Mouse (Mus musculus) layer of hippocampus, postnatal 36 days (tissue): ENCODE measurements around the gene Mrpl17. TPM values are rescaled to one million over a fixed set of nuclear protein-coding genes. Genes with fewer than 3 reads are reported as not detected.

ENCODE experiments used
- DNase-seq, 2 experiments: peaks; one replicate each; pipeline ENCODE4 v3.0.0; 2022
- total RNA-seq, 2 experiments: library from RNA; stranded (reverse); gene quantifications; 2 replicates each; pipeline ENCODE4 v1.2.3; 2021

Mrpl17 gene
- total RNA-seq, 2 experiments from 2014 or later, result 107 to 108 TPM

DNA sequence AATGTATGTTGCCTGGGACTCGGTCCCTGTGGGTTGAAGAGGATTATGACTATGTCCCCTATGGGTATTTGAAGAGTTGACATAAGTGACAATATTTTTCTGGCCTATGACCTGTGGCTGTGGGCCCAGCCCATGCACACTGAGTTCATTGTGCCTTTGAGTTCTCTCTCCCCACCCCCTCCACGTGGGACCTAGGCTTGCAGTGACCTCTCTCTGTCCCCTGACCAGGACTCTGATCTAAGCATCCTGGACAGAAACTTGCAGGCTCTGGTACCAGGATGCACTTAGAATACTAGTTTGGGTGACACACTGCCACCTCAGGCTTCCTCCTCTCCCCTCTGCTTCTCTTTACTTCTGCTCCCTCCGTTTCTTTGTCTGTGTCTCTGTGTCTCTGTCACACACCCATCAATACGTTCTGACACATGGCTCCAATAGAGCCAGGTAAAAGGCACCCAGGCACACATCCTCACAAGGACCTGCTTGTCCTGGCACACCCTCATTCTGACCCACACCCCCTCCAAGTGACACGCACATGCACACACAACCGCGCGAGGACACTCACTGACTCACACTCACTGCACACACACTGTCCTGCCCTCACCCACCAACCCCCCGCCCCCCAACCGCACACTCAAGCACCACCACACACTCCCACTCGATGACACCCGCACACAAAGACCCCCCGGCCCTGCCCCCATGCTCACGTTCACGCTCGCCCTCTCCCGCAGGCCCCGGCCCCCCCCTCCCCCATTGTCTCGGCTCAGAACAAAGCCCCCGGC is 24.2 kb downstream of the Mrpl17 start:
- DNase-seq, result no peak

DNA sequence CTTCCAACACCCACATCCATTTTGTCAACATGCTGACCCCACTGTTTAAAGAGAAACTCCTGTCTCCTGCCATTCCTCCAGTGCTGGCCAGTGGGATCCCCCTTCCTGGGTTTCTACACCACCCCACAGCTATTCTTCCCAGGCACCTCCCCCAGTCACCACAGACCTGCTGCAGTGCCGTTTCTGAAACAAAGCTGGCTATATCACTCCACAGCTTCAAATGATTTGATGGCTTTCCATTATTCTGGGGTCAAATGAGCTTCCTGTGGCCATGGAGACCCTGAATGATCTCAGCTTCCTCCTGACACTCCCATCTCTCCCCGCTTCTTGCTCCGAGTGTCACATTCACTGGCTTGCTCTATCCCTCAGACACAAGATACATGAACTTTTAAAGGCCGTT is 26.3 kb downstream of the Mrpl17 start:
- no peak for DNase-seq

DNA sequence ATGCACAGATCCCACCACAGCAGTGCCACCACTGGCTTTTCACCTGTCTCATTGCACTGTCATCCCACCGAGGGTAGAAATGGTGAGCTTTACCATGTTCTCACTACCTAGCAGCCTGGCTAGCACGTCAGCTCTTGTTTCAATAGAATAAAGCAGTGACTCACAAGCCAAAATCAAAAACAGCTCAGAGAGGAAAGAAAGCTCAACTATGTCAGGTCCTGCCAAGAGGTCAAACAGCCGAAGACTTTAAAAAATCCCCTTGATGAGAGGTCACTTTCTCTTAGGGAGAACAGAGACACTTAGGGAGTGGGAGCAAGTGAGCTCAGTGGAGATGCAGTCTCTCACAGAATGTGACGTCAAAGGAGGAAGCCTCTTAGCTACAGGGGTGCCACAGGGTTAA is 27.0 kb downstream of the Mrpl17 start:
- DNase-seq, result no peak

DNA sequence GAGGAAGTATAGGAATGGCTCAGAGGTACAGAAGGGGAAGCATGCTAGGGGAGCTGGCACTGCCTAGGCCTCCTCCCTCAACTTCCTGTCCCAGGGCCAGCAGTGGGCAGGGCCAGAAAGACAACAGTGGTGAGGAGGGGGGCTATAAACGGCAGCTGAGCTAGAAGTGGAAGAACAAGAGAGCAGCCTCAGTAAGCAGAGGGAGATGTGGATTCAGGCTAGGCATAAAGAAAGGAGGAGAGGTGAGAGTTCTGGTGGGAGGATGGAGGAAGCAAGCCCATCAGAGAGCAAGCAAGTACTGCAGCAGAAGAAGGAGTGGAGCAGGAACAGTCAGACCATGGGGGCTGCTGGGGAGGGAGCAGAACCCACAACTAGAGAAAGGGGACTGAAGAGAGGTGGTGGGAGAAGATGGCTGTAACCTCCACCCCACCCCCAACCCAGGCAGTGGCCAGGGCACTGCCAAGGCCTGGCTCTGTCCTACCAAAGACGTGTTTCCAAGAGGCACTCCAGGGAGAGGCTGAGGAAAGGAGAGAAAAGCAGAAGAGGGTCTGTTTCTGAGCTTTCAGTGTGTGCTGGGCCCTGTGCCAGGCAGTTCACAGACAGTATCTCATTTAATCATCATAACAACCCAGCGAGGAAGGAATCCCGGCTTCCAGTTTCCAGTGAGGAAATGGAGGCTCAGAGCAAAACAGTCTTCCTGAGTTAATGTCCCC is 32.2 kb downstream of the Mrpl17 start:
- no peak for DNase-seq

DNA sequence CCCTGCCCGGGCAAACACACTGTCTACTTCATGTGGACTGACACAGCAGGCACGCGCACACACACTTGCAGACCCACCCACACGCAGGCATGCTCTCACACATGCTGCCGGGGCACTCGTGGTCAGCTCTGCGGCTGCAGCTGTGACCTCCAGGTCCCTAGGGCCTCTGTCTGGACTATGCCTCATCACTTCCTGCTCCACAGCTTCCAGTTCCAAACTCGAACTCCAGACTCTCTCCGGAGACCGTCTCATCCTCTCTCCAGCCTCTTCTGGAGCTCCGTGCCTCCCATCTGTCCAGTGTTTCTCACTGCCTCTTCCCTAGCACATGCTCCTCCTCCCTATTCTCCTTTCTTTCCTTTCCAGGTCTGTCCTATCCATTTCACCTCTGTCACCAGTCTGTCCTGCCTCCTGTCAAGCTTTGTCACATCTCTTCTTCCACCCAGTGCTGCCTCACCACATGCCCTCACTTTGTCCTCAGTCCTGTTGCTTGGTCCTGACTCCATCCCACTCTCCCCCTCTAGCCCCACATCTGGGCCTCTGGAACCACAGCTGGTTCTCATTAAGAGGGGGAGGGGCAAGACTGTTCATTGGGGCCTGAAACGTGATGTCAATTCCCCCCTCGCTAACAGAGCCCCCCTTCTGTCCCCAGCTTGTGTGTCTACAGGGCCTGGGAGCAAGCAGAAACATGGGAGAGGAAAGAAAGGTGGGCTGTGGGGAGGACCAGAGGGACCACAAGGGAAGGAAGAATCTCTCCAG is 32.9 kb downstream of the Mrpl17 start:
- no peak for DNase-seq

DNA sequence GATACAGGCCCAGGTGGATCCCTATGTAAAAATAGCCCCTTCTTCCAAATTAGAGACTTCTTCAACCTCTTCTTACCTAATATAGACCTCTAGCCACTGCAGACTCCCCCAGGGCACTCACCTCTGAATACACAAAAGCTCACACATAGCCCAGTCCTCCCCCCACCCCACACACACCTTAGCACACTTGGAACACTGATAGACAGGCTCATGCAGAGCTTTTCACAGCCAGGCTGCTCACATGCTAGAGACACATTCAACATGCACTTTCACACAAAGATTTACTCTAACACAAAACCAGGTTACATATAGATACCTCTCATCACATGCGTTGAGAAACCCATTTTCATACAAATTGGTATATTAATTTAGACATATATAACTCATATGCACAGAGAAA is 33.6 kb downstream of the Mrpl17 start:
- DNase-seq, result no peak

DNA sequence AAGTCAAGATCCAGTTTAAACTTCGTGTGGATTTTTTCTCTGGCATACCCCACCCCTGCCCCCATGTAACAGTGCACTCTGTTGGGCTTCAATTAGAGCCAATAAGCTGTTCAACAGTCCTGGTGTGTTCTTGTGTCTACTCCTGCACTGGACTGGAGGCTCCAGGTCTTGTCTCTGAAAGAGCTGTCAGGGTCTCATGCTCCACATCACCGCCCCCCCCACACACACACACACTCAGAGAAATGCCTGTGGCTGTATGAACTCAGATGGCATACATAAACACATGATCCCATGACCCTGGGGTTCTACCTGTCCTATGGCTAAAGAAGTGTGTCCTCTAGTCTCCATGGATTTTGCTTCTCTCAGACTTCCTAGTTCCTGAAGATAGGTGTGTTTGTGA is 34.9 kb downstream of the Mrpl17 start:
- no peak for DNase-seq

DNA sequence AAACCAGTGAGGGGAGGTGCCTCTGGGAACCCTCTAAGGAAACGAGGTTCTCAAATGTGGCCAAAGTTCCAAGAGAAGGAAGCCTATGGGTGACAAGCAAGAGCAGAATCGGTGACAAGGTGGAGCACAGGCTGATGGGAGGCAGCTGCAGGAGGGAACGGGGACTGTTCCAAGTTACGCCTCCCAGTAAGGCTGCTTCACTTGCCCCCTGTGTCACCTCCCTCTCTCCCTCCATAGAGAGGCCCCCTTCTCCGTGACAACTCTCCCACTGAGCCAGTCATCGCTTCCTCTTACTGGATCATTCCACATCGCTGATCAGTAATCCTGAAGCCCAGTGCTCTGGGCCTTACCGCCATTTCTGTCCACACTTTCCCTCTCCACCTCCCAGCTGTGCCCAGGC is 36.2 kb downstream of the Mrpl17 start:
- no peak for DNase-seq

DNA sequence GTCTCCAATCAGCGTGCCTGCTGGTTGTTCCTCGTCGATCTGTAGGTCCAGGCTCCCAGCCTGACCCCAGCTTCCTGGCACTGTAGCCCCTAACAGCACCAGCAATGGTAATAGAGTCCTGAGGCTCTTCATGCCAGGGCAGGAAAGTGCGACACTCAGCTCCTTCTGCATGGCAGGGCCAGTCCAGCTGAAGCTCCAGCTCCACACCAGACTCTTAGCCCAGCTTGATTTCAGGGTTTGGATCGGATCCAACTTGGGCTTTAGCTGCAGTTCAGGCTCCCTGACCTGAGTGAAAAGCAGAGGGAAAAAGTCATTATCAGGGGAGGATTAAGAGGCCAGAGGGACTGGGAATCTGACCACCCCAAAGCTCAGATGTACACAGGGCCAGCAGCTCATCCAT is 37.9 kb downstream of the Mrpl17 start:
- DNase-seq, result no peak

DNA sequence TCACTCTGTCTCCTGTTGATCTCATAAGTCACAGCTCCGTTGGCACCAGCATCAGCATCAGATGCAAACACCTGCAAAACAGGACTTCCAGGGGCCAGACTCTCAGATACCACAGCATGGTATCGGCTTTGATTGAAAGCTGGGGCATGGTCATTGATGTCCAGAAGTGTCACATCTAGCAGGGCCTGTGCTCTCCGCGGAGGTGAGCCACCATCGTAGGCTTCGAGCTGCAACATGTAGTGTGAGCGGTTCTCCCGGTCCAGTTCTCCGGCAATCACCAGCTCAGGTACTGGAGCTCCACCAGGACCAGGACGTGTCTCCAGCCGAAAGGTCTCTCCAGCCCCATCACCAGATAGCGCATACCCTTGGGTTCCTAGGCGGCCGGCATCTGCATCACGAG is 38.6 kb downstream of the Mrpl17 start:
- no peak for DNase-seq

DNA sequence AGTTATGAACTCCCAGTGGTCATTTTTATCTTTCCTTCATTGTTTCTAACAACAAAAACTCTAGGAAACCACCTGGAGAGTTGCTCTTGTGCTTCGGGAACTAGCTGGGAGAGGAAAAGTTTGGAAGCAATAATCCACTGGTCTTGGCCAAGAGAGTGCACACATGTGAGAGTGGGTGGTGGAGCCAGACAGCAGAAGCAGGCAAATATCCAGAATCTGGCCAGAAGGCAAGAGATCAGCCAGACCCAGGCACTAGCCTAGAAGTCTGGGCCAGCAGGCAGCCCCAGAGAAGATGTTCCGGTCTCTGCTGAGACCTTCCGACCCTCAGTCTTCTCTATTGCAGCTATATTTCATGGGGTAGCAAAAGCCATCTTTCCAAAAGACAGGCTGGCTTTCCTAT is 40.9 kb downstream of the Mrpl17 start:
- no peak for DNase-seq

DNA sequence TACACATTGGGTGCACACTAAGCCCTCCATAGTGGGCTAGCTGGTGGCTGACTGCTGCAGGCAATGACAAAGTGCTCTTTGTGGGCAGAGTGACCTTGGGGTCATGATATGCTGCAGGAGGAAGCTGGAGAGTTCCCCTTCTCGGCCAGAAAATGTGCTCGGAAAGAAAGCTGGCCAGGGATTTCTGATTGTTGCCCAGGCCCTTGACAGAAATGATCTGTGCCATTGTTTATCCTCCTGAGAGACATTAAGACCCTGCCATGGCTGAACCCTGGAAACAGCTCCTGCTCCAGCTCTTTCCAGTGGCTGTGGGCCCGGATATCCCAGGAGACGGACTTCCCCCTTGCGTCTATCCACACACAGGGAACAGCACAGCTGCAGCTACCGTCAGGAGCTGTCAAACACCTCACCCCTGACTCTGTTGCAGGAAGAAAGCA is 43.2 kb downstream of the Mrpl17 start:
- DNase-seq, result no peak

DNA sequence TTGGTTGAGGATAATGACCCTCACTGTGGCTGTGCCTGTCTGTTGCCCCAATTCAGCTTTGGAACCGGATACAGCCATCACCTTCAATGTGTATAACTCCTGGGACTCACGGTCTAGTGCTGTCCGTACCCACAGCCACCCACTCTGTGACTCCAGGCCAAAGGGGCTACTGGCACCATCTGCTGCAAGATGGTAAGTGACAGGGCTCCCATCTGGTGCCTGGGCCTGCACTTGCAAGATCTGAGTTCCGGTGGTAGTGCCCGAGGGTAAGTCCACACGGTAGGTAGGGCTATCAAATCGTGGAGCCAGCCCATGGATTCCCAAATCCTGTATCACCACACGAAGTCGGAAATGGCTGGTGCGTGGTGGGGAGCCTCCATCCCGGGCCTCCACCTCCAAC is 46.6 kb downstream of the Mrpl17 start:
- DNase-seq, result no peak

DNA sequence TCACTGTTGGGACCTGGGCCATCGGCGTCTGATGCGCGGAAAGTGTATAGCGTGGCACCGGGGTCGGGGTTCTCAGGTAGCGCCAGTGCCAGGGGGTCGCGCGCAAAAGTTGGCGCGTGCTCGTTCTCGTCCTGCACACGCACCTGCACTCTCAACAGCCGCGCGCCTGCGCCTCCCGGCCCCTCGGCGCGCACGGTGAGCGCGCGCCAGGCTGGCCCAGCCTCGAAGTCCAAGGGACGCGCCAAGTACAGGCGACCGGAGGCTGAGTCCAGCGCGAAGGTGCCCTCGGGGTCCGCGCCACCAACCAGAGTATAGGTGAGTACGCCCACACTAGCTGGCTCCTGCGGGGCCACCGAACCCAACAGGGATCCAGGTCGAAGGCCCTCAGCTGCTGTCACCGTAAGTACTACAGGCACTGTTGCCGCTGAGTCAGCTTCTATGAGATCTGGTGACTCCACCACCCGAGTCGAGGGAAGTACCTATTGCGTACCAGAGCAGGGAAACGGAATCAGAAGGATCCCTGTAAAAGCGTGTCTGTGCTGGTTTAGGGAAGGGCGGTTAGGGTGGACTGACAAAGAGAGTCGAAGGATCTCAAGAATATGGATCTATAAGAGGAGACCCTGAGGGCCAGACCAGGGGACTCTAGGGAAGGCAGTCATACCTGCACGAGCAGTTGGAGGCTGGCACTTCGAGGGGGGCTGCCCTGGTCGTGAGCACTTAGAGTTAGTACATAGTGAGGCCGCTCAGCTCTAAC is 48.2 kb downstream of the Mrpl17 start:
- DNase-seq, result no peak

DNA sequence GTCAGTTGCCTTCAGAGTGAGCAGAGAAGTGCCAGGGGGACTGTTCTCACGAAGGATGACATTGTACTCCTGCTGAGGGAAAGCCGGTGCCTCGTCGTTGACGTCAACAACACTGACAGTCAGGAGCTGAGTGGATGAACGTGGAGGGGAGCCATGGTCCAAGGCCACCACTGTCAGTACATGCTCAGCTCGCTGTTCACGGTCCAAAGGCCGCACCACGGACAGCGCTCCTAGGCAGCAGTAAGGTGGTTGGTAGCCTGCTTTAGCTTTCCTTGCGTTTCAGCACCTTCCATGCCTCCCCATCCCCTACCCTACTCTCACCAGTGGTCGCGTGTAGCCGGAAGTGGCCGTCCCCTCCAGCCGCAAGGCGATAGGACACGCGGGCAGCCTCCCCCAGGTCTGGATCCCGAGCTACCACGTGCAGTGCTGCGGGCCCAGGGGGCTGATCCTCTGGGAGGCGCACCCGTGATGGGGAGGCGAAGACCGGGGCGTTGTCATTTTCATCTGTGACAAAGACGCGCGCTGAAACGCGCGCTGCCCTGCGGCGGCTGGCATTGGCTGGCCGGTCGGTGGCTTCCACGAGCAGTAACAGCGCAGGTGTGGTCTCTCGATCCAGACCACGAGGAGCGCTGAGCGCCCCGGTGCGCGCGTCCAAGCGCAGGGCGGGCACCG is 49.0 kb downstream of the Mrpl17 start:
- no peak for DNase-seq

DNA sequence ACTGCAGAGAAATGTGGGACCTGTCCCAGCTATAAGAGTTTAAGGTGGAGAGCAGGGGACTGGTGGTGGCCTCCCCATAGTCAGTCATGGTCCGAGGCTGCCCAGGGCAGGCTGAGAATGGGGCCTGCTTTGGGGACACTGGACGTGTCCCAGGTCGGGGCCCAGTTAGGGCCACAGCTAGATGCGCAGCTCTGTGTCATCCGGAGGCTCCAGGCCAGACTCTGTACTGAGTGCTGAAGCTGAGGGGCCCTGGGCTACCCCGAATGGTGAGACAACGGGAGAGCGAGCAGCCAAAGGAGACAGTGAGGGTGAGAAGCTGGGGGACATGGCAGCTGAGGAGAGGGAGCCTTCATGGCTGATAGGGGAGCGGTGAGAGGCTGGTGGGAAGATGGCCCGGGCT is 57.6 kb downstream of the Mrpl17 start:
- DNase-seq, result no peak

Other genes starting within 250 kb of the Mrpl17 start
- gene Apbb1, start 229.4 kb downstream of the Mrpl17 start, total RNA-seq, result 100 to 1,000 TPM; 352 to 385 TPM
- under 1 TPM in 1 of 2 experiments, not detected in 1; 0.22 TPM for gene Hpx, start 211.0 kb downstream of the Mrpl17 start, total RNA-seq
- gene Trim3, start 177.5 kb downstream of the Mrpl17 start, total RNA-seq, result 100 to 1,000 TPM; 129 to 139 TPM
- 10 to 100 TPM; 67.3 to 67.7 TPM for gene Timm10b, start 171.0 kb downstream of the Mrpl17 start, total RNA-seq
- 100 to 1,000 TPM in 1 of 2 experiments, 10 to 100 TPM in 1; 96.9 to 108 TPM for gene Arfip2, start 170.7 kb downstream of the Mrpl17 start, total RNA-seq
- gene Gm45799, start 170.5 kb downstream of the Mrpl17 start, total RNA-seq, result 10 to 100 TPM; 14.7 TPM
- gene Dnhd1, start 160.3 kb downstream of the Mrpl17 start, total RNA-seq, result 1 to 10 TPM; 5.5 to 6.5 TPM
- gene Ilk, start 74.5 kb downstream of the Mrpl17 start, total RNA-seq, result 10 to 100 TPM; 76.6 to 81.7 TPM
- 10 to 100 TPM; 10.7 to 15.8 TPM for gene Rrp8, start 73.7 kb downstream of the Mrpl17 start, total RNA-seq
- 100 to 1,000 TPM; 119 to 122 TPM for gene Taf10, start 66.7 kb downstream of the Mrpl17 start, total RNA-seq
- gene Tpp1, start 58.9 kb downstream of the Mrpl17 start, total RNA-seq, result 10 to 100 TPM; 59.7 to 67.7 TPM
- gene Dchs1, start 23.4 kb downstream of the Mrpl17 start, total RNA-seq, result 10 to 100 TPM; 13.9 to 15.6 TPM
- gene Gm4070, start 142.9 kb upstream of the Mrpl17 start, total RNA-seq, result 1 to 10 TPM in 1 of 2 experiments, under 1 TPM in 1; 0.96 to 1.5 TPM